Mouse (Mus musculus): ENCODE results near the gene Mapk1ip1l.
"Not testable (repeated sequence)": the region's sequence is repeated elsewhere in the genome, so short reads cannot be mapped to it uniquely, and the experiment has no call there.

The Mapk1ip1l gene

DNA sequence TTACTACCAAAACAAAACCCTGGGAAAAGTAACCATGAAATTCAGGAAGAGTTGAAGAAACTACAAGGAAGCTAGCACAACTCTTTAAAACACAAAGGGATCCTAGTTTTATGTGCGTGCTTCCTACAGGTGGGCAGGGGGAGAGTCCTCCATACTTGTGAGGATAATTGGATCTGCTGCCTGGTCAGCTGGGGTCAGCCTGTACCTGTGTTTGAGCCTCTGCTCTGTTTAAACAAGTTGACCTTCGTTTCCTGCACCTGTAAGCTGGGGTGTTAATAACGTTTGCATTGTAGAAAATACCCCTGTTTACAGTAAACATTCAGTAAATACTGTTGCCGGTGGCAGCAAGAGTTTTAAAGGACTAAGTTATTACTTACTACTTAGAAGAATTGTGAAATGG, 7.9 kb downstream of the Mapk1ip1l start:
- no peak for DNase-seq

- DNase-seq: no peak
These were observed 9.6 kb downstream of the Mapk1ip1l start for GRCm38 (mm10) chr14:47307669-47308068.

GRCm38 (mm10) chr14:47309061-47309460, 11.0 kb downstream of the Mapk1ip1l start:
- no peak for DNase-seq

- no peak for DNase-seq
These were observed 12.5 kb downstream of the Mapk1ip1l start for GRCm38 (mm10) chr14:47310342-47311181.

- no peak for DNase-seq
These were observed 21.3 kb downstream of the Mapk1ip1l start for GRCm38 (mm10) chr14:47319362-47319761.

GRCm38 (mm10) chr14:47321581-47321980, 23.5 kb downstream of the Mapk1ip1l start:
- DNase-seq: not testable (repeated sequence)

GRCm38 (mm10) chr14:47325965-47326761, 28.1 kb downstream of the Mapk1ip1l start:
- DNase-seq: no peak

- DNase-seq: no peak
These were observed 29.3 kb downstream of the Mapk1ip1l start for GRCm38 (mm10) chr14:47327347-47327746.

GRCm38 (mm10) chr14:47331920-47332319, 33.9 kb downstream of the Mapk1ip1l start:
- no peak for DNase-seq

DNA sequence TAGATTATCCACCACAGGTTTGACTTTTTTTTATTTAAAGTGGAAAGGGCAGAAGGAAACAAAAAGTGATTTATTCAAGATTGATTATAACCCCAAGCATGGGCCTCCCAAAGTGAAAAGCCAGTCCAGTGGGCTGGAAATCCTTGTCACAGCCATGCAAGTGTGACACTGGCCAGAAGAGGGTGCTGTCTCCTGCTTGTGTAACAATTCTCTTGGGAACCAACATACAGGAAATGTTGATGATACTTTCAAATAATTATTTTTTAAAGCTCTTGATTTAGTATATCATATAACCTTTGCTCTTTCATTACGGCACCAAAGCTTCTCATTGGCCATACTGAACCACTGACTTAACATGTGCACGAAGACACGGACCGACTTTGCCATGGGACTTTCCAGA, 36.8 kb downstream of the Mapk1ip1l start:
- peak; percentile 50 for DNase-seq

DNA sequence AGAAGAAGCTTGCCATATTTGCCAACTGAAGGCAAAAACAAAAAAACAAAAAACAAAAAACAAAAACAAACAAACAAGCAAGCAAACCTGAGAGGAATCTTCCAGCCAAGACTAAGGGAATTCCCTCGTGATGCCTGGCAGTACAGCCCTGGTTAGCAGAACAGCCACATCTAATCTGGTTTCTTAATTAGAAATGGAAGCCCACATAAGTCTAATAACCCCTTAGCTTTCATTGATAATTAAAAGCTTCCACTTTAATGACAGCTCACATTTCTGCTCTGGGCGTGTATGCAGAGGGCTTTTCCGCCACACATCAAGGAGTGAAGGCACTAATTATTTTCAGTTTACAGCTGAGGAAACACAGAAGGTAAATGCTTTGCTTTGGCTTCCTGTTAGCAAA, 37.2 kb downstream of the Mapk1ip1l start:
- no peak for DNase-seq

- DNase-seq: no peak
These were observed 42.3 kb downstream of the Mapk1ip1l start for GRCm38 (mm10) chr14:47340231-47340925.

DNA sequence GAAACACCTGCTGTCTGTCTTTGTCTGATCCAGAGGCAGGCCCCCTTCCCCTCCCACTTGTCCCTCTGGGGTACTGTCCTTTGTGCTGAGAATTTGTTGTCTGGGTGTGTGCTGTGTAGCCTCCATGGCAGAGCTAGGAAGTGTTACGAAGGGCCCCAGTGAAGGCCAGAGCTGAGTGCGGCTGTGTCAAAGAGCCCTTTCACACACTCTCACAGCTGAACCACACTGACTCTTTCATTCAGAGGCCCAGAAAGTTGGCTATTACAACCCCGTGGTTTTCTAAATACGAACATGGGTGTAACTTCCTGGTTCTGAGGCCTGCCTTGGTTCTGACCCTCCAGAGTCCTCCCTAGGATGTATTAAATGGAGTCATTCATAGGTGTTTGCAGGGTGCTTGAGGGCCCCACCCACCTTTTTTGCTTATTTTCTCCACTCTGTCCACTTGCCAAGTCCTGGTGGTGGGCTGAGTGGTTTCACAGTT, 43.8 kb downstream of the Mapk1ip1l start:
- no peak for DNase-seq

DNA sequence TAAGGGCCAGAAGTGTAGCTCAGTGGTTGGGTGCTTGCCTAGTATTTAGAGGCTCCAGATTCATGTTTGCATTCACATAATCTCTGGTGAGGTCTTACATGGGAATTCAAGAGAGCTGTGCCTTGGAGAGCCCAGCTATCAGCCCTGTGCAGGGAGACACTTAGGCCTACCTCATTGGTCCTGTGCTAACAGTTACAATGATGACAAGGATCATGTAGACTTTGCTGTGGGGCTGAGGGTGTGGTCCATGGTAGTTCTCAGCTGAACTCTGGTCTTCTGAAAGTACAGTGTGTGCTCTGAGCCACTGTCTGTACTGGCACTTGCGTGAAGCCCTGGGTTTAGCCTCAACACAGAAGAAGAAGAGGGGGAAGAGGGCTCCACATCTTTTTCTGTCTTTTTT, 48.6 kb downstream of the Mapk1ip1l start:
- DNase-seq: no peak

- DNase-seq: no peak
These were observed 52.9 kb downstream of the Mapk1ip1l start for GRCm38 (mm10) chr14:47350974-47351373.

DNA sequence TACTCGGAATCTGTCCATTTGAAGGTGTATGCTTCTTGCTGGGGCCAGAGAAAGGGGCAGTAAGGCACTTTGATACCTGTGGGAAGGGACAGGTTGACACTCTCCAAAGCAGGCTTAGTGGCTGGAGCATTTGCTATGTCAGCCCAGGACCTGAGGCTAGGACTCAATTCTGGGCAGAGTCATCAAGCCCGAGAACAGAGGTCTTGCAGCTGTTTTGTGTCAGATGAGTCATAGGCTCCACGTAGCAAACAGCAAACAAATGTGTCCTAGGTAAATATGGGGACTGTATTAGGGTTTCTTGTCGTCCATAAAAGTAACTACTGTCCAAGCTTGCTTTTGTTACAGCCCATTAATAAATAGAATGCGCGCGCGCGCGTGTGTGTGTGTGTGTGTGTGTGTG, 54.2 kb downstream of the Mapk1ip1l start:
- DNase-seq: no peak

DNA sequence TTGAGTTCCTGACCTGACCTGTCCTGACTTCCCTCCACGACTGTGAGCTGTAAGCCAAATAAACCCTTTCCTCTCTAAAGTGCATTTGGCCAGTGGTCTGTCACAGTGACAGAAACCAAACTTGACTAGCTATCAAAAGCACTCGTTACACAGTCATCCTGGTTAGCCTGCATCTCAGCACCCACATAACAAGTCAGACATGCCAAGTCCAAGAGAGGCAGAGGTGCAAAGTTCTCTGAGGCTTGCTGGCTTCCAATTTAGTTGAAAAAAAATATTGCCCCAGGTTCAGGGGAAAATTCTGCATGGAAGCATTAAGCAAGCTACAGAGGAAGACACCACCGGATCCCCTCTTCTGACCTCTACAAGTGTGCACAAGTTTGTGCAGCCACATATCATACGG, 55.2 kb downstream of the Mapk1ip1l start:
- no peak for DNase-seq

GRCm38 (mm10) chr14:47354111-47354577, 56.1 kb downstream of the Mapk1ip1l start:
- DNase-seq: peak; percentile 52

GRCm38 (mm10) chr14:47354948-47355347, 56.9 kb downstream of the Mapk1ip1l start:
- no peak for DNase-seq

DNA sequence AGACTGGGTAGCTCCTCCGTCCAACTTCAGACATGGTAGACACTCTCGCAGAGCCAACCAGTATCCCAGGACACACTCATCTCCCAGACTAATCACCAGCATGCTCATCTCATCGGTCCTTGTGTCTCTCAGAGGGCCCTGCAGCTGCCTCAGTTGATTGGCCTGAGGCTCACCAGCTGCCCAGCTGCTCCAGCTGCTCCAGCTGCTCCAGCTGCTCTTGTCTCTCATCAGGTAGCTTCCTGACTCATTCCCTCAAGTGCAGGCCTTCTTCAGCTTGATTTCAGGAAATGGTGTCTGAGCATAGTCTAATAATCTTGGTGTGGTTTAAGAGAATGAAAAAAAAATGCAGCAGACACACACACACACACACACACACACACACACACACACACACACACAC, 58.6 kb downstream of the Mapk1ip1l start:
- no peak for DNase-seq

DNA sequence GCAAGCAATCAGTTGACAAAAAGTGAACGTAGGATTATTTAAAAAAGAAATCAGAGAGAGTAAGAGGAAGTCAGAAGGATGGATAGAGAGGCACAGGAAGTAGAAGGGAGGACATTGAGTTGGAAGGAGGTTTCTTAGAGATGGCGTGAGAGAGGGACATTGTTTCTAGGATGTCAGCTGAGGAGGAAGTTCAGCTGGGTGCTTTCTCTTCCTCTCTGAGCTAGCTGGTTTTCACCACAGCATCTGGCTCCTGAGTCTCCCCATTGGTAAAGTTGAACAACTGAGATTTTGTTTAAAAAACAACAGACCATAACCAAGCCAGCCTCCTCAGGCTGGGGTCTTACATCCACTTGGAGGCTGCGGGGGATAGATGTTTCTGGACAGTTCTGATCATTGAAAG, 61.5 kb downstream of the Mapk1ip1l start:
- no peak for DNase-seq

- DNase-seq: no peak
These were observed 63.4 kb downstream of the Mapk1ip1l start for GRCm38 (mm10) chr14:47361418-47361817.

GRCm38 (mm10) chr14:47361899-47362298, 63.8 kb downstream of the Mapk1ip1l start:
- no peak for DNase-seq

Measured in kidney, adult 11 months (tissue).